Mouse (Mus musculus) right cerebral cortex, postnatal 25 days (tissue): Measurements from ENCODE around the gene Gm5148.

Source experiments
- DNase-seq: peaks from one replicate; pipeline ENCODE4 v3.0.0; 2022

The Gm5148 gene

GRCm38 (mm10) chr3:37686751-37687150, 37.5 kb downstream of the Gm5148 start:
- no peak for DNase-seq

- no peak for DNase-seq
These were observed 38.1 kb downstream of the Gm5148 start for GRCm38 (mm10) chr3:37686219-37686618.

DNA sequence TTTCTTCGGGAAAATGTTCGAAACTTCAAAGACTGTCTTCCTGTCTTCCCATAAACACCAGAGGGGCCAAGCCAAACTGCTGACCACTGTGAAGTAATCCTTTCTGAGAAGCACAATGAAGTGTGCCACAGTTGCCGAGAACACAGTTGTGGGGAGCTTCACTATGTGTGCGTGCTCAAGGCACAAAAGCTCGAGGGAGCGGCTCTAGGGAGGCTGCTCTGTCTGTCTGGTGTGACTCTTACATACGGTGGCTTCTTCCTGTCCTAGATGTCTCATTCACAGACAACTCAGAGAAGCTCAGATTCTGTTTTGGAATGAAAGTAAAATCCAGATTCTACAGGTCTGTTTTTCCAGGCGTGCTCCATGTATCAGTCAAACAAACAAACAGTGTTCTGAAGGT, 48.0 kb downstream of the Gm5148 start:
- DNase-seq, result no peak

DNA sequence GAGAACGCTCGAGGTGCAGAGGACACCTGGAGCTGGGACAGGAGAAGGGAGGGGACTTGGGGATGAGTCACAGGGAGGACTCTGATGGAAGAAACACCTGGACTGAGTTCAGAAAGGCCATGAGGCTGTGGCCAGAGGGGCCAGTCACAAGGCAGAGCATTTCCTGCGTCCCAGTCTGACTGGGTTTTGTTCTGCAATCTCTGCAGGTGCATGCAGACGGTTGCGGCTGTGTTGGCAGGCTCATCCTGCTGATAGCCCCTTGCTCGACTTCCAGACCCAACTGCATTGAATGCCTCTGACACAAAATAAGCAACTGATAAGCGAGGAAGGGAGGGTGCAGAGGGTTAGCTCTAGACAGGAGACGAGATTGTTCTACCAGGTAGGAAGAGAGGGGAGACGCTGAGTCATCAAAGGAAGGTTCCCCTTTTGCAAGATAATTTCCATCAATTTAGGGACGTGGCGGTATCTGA, 49.2 kb downstream of the Gm5148 start:
- no peak for DNase-seq

DNA sequence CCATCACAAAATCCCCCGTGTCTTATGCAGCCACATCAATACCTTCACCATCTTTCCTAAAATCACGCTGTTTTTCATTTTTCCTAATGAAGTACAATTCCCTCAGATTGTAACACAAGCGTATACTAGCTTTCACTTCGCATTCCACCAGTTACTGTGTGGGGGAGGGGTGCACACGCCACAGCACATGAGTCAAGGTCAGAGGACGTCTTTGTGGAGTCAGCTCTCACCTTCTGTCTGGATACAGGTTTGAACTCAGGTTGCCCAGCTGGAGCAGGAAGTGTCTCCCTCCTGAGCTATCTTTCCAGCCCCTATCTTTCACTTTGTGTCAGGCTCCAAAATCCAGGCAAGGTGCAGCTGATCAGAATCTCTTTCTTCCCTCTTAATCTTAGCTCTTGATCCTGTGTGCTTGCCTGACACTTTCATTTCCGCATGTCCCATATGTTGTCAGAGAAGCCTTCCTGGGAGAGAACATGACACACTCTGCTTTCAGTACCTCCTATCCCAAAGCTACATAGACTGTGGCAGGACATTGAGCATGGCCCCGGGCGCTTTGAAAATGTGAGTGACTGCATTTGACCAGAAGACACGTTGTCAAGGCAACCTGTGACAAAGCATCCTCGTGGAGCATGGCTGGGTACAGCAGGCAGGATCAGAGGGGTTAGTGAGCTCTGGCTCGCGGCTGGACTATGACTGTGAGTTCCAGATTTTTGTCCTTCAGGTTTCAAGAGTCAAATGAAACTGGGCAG, 50.6 kb downstream of the Gm5148 start:
- no peak for DNase-seq

DNA sequence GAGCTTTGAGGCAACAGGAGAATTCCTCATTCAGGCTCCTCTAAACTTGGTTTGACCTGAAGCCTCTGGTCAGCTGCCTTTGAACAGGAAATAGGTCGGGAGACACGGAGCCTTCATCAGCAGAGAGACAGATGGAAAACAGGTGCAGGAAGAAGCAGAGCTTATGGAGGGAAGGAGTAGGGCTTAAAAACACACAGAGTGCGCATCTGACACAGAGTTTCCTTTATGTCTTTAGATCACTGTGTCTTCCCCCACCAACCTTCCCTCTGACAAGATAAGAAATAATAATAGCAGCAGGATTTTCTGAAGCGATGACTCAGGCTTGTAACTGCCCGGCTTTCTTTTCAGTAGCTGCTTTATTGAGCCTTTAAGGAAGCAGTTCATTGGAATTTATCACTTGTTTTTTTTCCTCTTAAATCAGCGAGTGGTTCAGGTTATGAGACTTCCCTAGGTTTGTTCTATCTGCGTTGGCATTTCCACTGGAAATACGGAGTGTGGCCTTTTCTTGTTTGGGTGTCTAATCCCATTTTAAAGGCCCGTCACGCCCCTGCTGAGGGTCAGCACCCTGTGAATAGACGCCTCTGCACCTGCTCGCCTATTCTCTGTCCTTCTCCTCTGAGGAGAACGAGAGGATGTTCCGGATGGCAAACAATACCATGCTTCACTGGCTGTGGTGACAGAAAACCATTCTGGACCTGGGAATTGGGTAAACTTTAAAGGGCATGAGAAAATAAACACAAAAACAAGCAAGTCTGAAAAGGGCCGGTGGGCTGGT, 51.8 kb downstream of the Gm5148 start:
- no peak for DNase-seq

GRCm38 (mm10) chr3:37669100-37669499, 55.2 kb downstream of the Gm5148 start:
- no peak for DNase-seq

DNA sequence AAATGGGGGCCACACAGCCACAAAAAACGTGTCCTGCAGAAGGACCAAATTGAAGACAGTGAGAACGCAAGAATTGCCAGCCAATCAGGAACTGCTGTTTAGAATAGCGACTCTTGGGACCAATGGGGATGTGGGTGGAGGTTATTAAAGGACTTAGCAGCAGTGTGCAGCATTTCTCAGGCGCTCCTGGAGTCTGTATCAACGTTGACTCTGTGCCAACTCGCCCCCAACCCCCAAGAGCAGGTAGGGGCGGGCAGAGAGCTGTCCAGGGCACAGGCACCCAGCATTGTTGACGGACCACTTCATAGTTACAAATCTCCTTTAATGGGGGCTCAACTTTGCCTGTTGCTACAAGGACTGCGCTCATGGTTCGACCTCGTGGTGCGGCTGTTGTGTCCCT, 55.6 kb downstream of the Gm5148 start:
- no peak for DNase-seq

DNA sequence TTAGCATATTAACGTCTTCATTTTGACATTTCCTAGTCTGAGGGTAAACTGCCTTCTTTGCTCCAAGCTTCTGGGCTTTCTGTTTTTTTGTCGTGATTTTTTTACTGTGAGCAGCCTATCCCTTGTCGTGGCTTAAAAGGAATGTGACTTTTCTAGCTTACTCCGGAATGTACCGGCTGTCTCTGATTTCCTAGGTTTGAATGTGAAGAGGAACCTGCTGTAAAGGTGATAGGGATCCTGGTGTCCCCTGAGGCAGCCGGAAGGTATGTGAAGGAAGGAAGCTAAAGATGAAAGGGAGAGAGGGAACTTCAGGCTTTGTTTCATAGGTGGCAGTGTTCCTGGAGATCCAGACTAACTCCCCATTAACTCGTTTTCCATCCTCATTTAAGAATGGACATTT, 56.6 kb downstream of the Gm5148 start:
- no peak for DNase-seq

DNA sequence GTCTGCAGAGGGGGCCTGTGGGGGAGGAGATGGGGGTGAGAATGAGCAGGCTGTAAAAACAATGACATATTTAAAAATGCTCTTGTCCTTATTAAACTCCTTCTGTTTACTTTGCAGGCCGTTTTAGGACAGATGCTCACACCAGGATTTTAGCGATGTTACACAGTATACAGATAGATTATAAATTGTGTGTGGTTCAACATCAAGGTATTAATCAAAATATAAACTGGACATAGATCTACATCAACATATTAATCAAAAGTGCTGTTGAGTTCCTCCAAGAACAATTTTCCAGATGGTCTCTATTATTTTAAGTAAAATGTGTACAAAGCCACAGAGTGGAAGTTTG, 57.2 kb downstream of the Gm5148 start:
- no peak for DNase-seq

DNA sequence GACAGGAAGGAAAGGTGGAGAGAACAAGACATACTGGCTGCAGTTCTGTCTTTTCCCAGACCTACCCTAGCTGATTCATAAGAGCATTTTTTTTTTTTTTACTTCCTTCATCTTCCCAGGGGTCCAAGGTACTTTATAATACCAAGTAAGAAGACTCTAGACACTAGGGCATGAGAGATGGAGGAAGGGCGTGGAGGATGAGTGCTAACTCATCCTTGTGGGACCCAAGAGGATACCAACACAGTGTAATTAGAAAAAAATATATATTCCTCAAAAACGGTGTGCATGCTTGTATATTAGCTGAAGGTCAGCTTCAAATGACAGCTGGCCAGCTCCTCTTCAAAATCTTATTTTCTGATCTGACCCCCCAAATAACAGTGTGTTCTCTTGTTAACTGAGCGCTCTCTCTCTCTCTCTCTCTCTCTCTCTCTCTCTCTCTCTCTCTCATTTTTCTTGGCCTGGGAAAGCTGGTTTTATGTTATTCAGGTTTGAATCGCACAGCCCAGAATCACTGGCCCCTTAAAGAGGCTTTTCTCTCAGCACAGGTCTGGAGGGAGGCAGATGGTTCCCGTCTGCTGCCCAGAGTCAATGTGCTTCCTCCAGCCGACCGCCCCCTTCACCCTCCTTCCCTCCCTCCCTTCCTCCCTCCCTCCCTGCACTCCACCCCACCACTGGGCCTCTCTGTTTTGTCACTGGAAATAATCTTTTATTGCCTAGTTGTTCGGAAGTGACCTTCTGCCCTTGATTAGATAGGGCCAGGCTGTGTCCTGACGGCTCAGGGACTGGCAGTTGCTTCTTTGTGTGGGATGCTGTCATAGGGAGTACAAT, 57.8 kb downstream of the Gm5148 start:
- DNase-seq, result no peak
